Mouse (Mus musculus): Measurements from ENCODE around the gene Atp1a3. TPM values are rescaled to one million over a fixed set of nuclear protein-coding genes. Genes with fewer than 3 reads are reported as not detected.

Gene Atp1a3
- polyA plus RNA-seq, 1 experiment from 2014 or later = 0.57 TPM

DNA sequence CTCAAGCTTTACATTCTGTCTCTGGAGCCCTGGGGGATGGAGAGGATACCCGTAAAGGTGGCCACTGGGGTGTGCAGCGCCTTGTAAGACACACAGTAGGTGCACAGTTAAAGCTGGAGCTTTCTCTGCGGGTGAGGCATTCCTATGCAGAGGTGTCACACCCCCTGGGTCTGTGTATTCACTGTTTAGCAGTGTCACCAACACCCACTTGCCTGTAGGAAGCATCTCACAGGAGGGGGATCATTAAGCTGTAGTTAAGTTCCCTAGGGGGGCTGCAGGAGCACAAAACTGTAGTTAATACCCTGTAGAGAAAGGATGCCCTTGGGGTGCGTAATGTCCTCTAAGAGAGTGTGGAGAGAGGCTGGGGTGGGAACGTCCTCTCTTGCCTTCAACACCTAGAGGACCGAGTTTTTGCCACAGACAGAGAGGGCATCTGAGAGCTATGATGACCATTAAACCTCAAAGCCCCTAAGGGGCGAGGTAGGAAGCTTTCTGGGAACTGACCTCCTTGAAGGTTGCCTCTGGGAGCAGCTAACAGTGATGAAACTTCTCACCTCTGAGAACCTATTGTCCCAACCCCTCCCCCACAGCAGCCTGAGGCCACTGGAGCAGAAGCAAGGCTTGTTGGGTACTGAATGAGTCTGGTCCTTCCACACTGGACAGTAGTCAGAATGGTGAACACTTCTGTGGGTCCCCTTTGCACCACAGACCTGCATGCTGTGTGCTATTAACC, 58.3 kb downstream of the Atp1a3 start:
- no peak overlapping the region for H3K4me3 ChIP-seq (ENCODE audit: low read depth, low read length)
- no peak for DNase-seq (ENCODE audit: low spot score)
- H3K4me1 ChIP-seq (ENCODE audit: insufficient read depth, low read depth, low read length) = no peaks in the 10 kb centered on the region
- WGBS = 5% methylated on average over 7 of the region's 7 CpGs
- H3K27me3 ChIP-seq (replicated peaks; ENCODE audit: insufficient read depth, low read length) = peaks cover 79% of the 10 kb centered on the region
- no peak overlapping the region for H3K27ac ChIP-seq (ENCODE audit: low read length)
- no peak for ATAC-seq
- no peak overlapping the region for H3K9ac ChIP-seq (replicated peaks; ENCODE audit: low read depth)
- H3K9me3 ChIP-seq (ENCODE audit: low read length) = no peaks in the 10 kb centered on the region
- no peaks in the 10 kb centered on the region for H3K36me3 ChIP-seq (ENCODE audit: insufficient read depth, low read length)
- H3K4me2 ChIP-seq (replicated peaks; ENCODE audit: low read depth, low read length) = no peak overlapping the region
- TF ChIP-seq EP300 (IDR thresholded peaks at IDR 0.05) (no peak), CTCF (IDR thresholded peaks at IDR 0.05) (no peak)

GRCm38 (mm10) chr7:24944257-24944950, 61.4 kb downstream of the Atp1a3 start, which contains the start of gene Gm4881:
TSS of gene Gm4881 (minus strand) at chr7:24944494.
- H3K9me3 ChIP-seq (ENCODE audit: low read length) = no peaks in the 10 kb centered on the region
- no peaks in the 10 kb centered on the region for H3K36me3 ChIP-seq (ENCODE audit: insufficient read depth, low read length)
- WGBS = 1% methylated on average over 62 of the region's 72 CpGs
- TF ChIP-seq CTCF (IDR thresholded peaks at IDR 0.05) (no peak), EP300 (IDR thresholded peaks at IDR 0.05) (no peak)
- H3K9ac ChIP-seq (replicated peaks; ENCODE audit: low read depth) = 0 out of 2 replicates have a peak within 1 kb of the TSS, but pooled peaks have one; percentile 19
- ATAC-seq = no peak; the same call in 1 of the 2 replicates
- no peak for DNase-seq (ENCODE audit: low spot score)
- peak within 1 kb of the TSS; percentile 24 for H3K4me3 ChIP-seq (ENCODE audit: low read depth, low read length)
- no peaks in the 10 kb centered on the region for H3K4me1 ChIP-seq (ENCODE audit: insufficient read depth, low read depth, low read length)
- peak within 1 kb of the TSS; percentile 46 for H3K4me2 ChIP-seq (replicated peaks; ENCODE audit: low read depth, low read length)
- no peak within 1 kb of the TSS for H3K27ac ChIP-seq (ENCODE audit: low read length)
- H3K27me3 ChIP-seq (replicated peaks; ENCODE audit: insufficient read depth, low read length) = peaks cover 54% of the 10 kb centered on the region

DNA sequence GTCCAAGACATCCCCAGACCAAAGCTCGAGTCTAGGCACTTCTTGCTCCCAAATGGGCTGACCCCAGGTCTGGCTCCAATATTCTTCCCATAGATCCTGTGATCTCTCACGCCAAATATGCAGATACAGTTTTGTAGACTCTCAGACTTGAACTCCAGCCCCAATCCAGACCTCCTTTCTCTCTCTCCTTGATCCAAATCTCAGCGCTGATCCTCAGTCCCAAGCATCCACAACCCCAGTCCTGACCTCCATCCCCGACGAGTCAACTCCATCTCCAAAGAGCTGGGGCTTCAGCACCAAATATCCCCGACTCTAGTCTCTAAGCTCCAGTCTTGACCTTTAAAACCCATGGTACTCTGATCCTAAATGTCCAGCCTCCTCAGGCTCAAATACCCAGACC, 62.1 kb downstream of the Atp1a3 start:
- Histone ChIP-seq H3K9ac (replicated peaks; ENCODE audit: low read depth) (no peak overlapping the region), H3K27ac (ENCODE audit: low read length) (no peak overlapping the region), H3K4me2 (replicated peaks; ENCODE audit: low read depth, low read length) (no peak overlapping the region), H3K36me3 (ENCODE audit: insufficient read depth, low read length) (no peaks in the 10 kb centered on the region), H3K27me3 (replicated peaks; ENCODE audit: insufficient read depth, low read length) (peaks cover 51% of the 10 kb centered on the region), H3K4me3 (ENCODE audit: low read depth, low read length) (no peak overlapping the region), H3K9me3 (ENCODE audit: low read length) (no peaks in the 10 kb centered on the region), H3K4me1 (ENCODE audit: insufficient read depth, low read depth, low read length) (no peaks in the 10 kb centered on the region)
- TF ChIP-seq EP300 (IDR thresholded peaks at IDR 0.05) = no peak
- TF ChIP-seq CTCF (IDR thresholded peaks at IDR 0.05) = no peak
- no peak for ATAC-seq
- WGBS = 2% methylated on average over 6 of the region's 6 CpGs
- no peak for DNase-seq (ENCODE audit: low spot score)

DNA sequence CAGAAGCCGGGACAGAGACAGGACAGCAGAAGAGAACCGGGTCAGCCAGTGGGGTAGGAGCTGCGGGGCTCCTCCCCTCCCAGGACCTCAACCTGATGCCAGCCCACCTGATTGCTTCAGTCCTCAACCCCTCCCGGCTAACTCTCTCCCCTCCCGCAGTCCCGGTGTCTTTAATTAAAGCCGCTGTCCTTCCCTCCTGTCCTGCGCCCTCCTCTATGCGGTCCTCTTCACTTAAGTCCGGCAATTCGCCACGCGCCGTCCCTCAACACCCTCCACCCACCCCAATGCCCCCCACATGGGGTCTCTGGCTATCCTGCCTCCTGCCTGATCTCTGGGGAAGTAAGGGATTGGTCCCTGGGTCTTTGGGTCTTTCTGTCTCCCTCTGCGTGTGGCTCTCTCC, 74.1 kb downstream of the Atp1a3 start:
- no peak for ATAC-seq
- DNase-seq (ENCODE audit: low spot score) = no peak
- Histone ChIP-seq H3K9ac (replicated peaks; ENCODE audit: low read depth) (no peak overlapping the region), H3K27ac (ENCODE audit: low read length) (no peak overlapping the region), H3K36me3 (ENCODE audit: insufficient read depth, low read length) (no peaks in the 10 kb centered on the region; the same call in 1 of the 2 replicates), H3K4me2 (replicated peaks; ENCODE audit: low read depth, low read length) (no peak overlapping the region), H3K4me1 (ENCODE audit: insufficient read depth, low read depth, low read length) (no peaks in the 10 kb centered on the region), H3K27me3 (replicated peaks; ENCODE audit: insufficient read depth, low read length) (peaks cover 30% of the 10 kb centered on the region), H3K4me3 (ENCODE audit: low read depth, low read length) (no peak overlapping the region), H3K9me3 (ENCODE audit: low read length) (no peaks in the 10 kb centered on the region)
- WGBS = 0% methylated on average over 14 of the region's 15 CpGs
- TF ChIP-seq EP300 (IDR thresholded peaks at IDR 0.05) = no peak
- no peak for TF ChIP-seq CTCF (IDR thresholded peaks at IDR 0.05)

DNA sequence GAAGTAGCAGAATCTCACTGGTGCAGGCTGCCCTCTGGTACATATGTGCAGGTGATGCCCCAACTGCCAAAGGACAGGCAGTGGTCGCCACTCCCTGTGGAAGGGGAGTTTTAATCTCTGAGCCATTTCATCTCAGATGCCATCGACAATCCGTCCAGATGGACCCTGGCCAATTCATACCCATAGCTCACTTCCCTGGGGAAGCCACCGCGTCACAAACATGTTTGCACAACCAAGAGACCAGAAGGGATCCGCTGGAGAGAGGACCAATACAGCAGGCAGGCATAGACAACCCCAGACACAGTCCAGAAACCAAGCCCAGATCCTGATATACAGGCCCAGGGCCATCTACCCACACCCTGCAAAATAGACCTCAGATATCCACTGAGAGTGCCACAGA, 75.3 kb downstream of the Atp1a3 start:
- Histone ChIP-seq H3K4me2 (replicated peaks; ENCODE audit: low read depth, low read length) (no peak overlapping the region), H3K36me3 (ENCODE audit: insufficient read depth, low read length) (peaks cover 7% of the 10 kb centered on the region), H3K4me1 (ENCODE audit: insufficient read depth, low read depth, low read length) (no peaks in the 10 kb centered on the region), H3K9me3 (ENCODE audit: low read length) (no peaks in the 10 kb centered on the region), H3K4me3 (ENCODE audit: low read depth, low read length) (no peak overlapping the region), H3K27me3 (replicated peaks; ENCODE audit: insufficient read depth, low read length) (peaks cover 30% of the 10 kb centered on the region), H3K9ac (replicated peaks; ENCODE audit: low read depth) (no peak overlapping the region), H3K27ac (ENCODE audit: low read length) (no peak overlapping the region)
- no peak for ATAC-seq
- TF ChIP-seq CTCF (IDR thresholded peaks at IDR 0.05) (no peak), EP300 (IDR thresholded peaks at IDR 0.05) (no peak)
- DNase-seq (ENCODE audit: low spot score) = no peak
- WGBS = 25% methylated on average over 6 of the region's 6 CpGs

Small RNAs within 50 kb of the gene (microRNA-seq; reads per million reads assigned to microRNA genes)
- not detected for gene Mir7046
- gene Mir7047 = not detected

Other genes starting within 250 kb of the Atp1a3 start
- gene Cd177, start 245.6 kb downstream of the Atp1a3 start, polyA plus RNA-seq (2015; fragmentation: Nextera tagmentation; extraction: Ambion mirVana) = 3.5 and 4.1 TPM in 2 replicates
- gene Ceacam10, start 228.8 kb downstream of the Atp1a3 start, polyA plus RNA-seq (2015; fragmentation: Nextera tagmentation; extraction: Ambion mirVana) = 0.73 and 0.82 TPM in 2 replicates
- gene Gm9844, start 143.7 kb downstream of the Atp1a3 start, polyA plus RNA-seq (2015; fragmentation: Nextera tagmentation; extraction: Ambion mirVana) = 13.3 and 13.8 TPM in 2 replicates
- gene Lypd4, start 136.0 kb downstream of the Atp1a3 start, polyA plus RNA-seq (2015; fragmentation: Nextera tagmentation; extraction: Ambion mirVana) = not detected in 2 replicates
- gene Dmrtc2, start 135.9 kb downstream of the Atp1a3 start, polyA plus RNA-seq (2015; fragmentation: Nextera tagmentation; extraction: Ambion mirVana) = not detected in 2 replicates
- 2,947 and 3,302 TPM in 2 replicates for gene Rps19, start 121.6 kb downstream of the Atp1a3 start, polyA plus RNA-seq (2015; fragmentation: Nextera tagmentation; extraction: Ambion mirVana)
- 3.2 and 4.3 TPM in 2 replicates for gene Cd79a, start 108.6 kb downstream of the Atp1a3 start, polyA plus RNA-seq (2015; fragmentation: Nextera tagmentation; extraction: Ambion mirVana)
- 123 and 143 TPM in 2 replicates for gene Arhgef1, start 103.0 kb downstream of the Atp1a3 start, polyA plus RNA-seq (2015; fragmentation: Nextera tagmentation; extraction: Ambion mirVana)
- not detected in 2 replicates for gene Gm4881, start 61.5 kb downstream of the Atp1a3 start, polyA plus RNA-seq (2015; fragmentation: Nextera tagmentation; extraction: Ambion mirVana)
- gene Rabac1, start 33.2 kb downstream of the Atp1a3 start, polyA plus RNA-seq (2015; fragmentation: Nextera tagmentation; extraction: Ambion mirVana) = 488 and 561 TPM in 2 replicates
- gene Grik5, start 66.4 kb upstream of the Atp1a3 start, polyA plus RNA-seq (2015; fragmentation: Nextera tagmentation; extraction: Ambion mirVana) = 1.9 and 2.9 TPM in 2 replicates
- 19.8 and 20.1 TPM in 2 replicates for gene Zfp574, start 66.6 kb upstream of the Atp1a3 start, polyA plus RNA-seq (2015; fragmentation: Nextera tagmentation; extraction: Ambion mirVana)
- 0.98 and 1.4 TPM in 2 replicates for gene Pou2f2, start 173.8 kb upstream of the Atp1a3 start, polyA plus RNA-seq (2015; fragmentation: Nextera tagmentation; extraction: Ambion mirVana)
- 15.9 and 18.2 TPM in 2 replicates for gene Dedd2, start 214.7 kb upstream of the Atp1a3 start, polyA plus RNA-seq (2015; fragmentation: Nextera tagmentation; extraction: Ambion mirVana)
- gene Zfp526, start 215.5 kb upstream of the Atp1a3 start, polyA plus RNA-seq (2015; fragmentation: Nextera tagmentation; extraction: Ambion mirVana) = 1.6 and 2.2 TPM in 2 replicates
- 6.7 and 6.8 TPM in 2 replicates for gene Gsk3a, start 231.9 kb upstream of the Atp1a3 start, polyA plus RNA-seq (2015; fragmentation: Nextera tagmentation; extraction: Ambion mirVana)
- gene Erf, start 244.8 kb upstream of the Atp1a3 start, polyA plus RNA-seq (2015; fragmentation: Nextera tagmentation; extraction: Ambion mirVana) = 8.7 and 10.3 TPM in 2 replicates